Mouse (Mus musculus): ENCODE data around the gene Zbtb22.
A peak's percentile ranks its signal among the peaks of the same experiment; 100 is the strongest.
"Not testable (repeated sequence)": the region's sequence is repeated elsewhere in the genome, so short reads cannot be mapped to it uniquely, and the experiment has no call there.

Gene Zbtb22

GRCm38 (mm10) chr17:33903911-33904651, 11.6 kb upstream of the Zbtb22 start:
- DNase-seq (ENCODE audit: low spot score in 2 of 2): not testable (repeated sequence)

GRCm38 (mm10) chr17:33904835-33905234, 10.9 kb upstream of the Zbtb22 start, which contains the start of gene Platr17:
Gene Platr17 (plus strand): TSS chr17:33905135.
- DNase-seq (ENCODE audit: low spot score in 2 of 2): not testable (repeated sequence)

- DNase-seq (ENCODE audit: low spot score in 2 of 2): no peak
Observed at GRCm38 (mm10) chr17:33908331-33909076, 7.2 kb upstream of the Zbtb22 start.

- DNase-seq (ENCODE audit: low spot score in 2 of 2): peak; percentile 96 to 97
Observed at GRCm38 (mm10) chr17:33909077-33909868, 6.4 kb upstream of the Zbtb22 start, which contains the start of gene Daxx. Gene Daxx (plus strand): TSS chr17:33909414.

- peak in 1 of 2 experiments; percentile 31 for DNase-seq (ENCODE audit: low spot score in 2 of 2)
Observed at GRCm38 (mm10) chr17:33909869-33910250, 5.8 kb upstream of the Zbtb22 start.

- no peak for DNase-seq (ENCODE audit: low spot score in 2 of 2)
Observed at GRCm38 (mm10) chr17:33910346-33911051, 5.2 kb upstream of the Zbtb22 start.

GRCm38 (mm10) chr17:33911052-33911812, 4.5 kb upstream of the Zbtb22 start:
- DNase-seq (ENCODE audit: low spot score in 2 of 2): no peak

- no peak for DNase-seq (ENCODE audit: low spot score in 2 of 2)
Observed at GRCm38 (mm10) chr17:33911813-33912414, 3.8 kb upstream of the Zbtb22 start.

GRCm38 (mm10) chr17:33913264-33913663, 2.4 kb upstream of the Zbtb22 start:
- DNase-seq (ENCODE audit: low spot score in 2 of 2): no peak

- no peak for DNase-seq (ENCODE audit: low spot score in 2 of 2)
Observed at GRCm38 (mm10) chr17:33913905-33914304, 1.8 kb upstream of the Zbtb22 start.

GRCm38 (mm10) chr17:33914969-33915391, 724 bp upstream of the Zbtb22 start:
- DNase-seq (ENCODE audit: low spot score in 2 of 2): no peak

- DNase-seq (ENCODE audit: low spot score in 2 of 2): no peak
Observed at GRCm38 (mm10) chr17:33916294-33916693, 590 bp downstream of the Zbtb22 start.

- DNase-seq (ENCODE audit: low spot score in 2 of 2): no peak
Observed at GRCm38 (mm10) chr17:33916847-33917655, 1.3 kb downstream of the Zbtb22 start.

GRCm38 (mm10) chr17:33917656-33918292, 2.1 kb downstream of the Zbtb22 start:
- DNase-seq (ENCODE audit: low spot score in 2 of 2): no peak

- no peak for DNase-seq (ENCODE audit: low spot score in 2 of 2)
Observed at GRCm38 (mm10) chr17:33918293-33919203, 2.8 kb downstream of the Zbtb22 start.

GRCm38 (mm10) chr17:33919351-33920281, 3.9 kb downstream of the Zbtb22 start:
- peak; percentile 94 to 95 for DNase-seq (ENCODE audit: low spot score in 2 of 2)

Measured in natural killer cell, adult 2 months (primary cell).